Mouse (Mus musculus): ENCODE measurements around the gene Olfr1224-ps1.
"Not testable (repeated sequence)": the region's sequence is repeated elsewhere in the genome, so short reads cannot be mapped to it uniquely, and the experiment has no call there.

- TF ChIP-seq CTCF (conservative IDR thresholded peaks at IDR 0.05; ENCODE audit: low read length); NANOG (IDR thresholded peaks at IDR 0.05; ENCODE audit: borderline replicate concordance, low read length): not testable (repeated sequence)
These were observed 820 bp upstream of the Olfr1224-ps1 start for GRCm38 (mm10) chr2:89164711-89165110.

All from E14TG2a.4 (cell line).